Mouse (Mus musculus): ENCODE data around the gene Brca1.

DNA sequence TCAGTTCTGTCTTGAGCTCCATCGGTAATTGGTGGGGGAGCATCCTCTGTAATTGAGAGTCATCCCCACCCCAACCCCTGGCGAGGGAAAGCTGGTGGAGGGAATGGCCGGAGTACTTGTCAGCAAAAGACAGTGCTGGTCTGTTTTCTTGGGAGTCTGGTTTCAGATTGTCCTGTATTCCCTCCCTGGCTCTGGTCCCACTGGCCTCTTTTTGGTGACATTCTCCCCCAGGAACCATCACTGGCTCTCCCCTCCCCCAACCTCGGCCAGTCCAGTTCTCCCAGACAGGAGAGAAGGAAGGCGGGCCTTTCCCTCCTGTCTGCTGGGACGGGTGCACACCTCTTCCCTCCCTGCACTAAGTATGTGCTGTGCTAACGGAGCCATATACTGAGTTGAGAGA, 79.4 kb downstream of the Brca1 start:
- TF ChIP-seq CTCF (IDR thresholded peaks at IDR 0.05) (no peak), EP300 (IDR thresholded peaks at IDR 0.05) (no peak)

All from lung, postnatal 0 days (tissue).